In the genomic region with DNA sequence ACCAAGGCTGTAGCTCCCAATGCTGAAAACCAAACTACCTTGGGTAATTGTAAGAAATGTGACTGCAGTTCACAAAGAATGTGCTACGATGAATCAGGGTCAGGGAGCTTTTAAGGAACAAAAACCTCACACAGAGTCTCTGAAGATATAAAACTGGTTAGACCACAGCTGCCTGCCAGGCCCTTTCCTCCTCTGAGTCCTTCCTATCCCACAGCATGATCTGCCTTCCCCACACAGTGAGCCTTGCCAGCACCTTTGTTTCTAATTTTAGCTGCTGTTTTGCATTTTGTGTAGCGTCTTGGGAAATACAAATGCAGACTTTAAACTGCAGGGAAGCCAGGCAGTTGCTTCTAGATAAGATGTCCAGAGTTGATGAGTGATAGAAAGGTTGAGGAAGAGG, we compare ENCODE assay signal across 10 mouse cellular contexts. TPM values are rescaled to one million over a fixed set of nuclear protein-coding genes. Genes with fewer than 3 reads are reported as not detected.
DNase-seq lines count a peak whose midpoint lies in the region; ATAC-seq and TF ChIP-seq lines count a peak whose summit lies in the region.
"Had no signal": no experiment of that assay in that cellular context is flagged by ENCODE, and none has a peak within 500 bp of the region (broad histone marks: within the 10 kb centered on the region; RNA-seq: fewer than 3 reads in every experiment).

No protein-coding gene starts in this region.

- H3K27ac ChIP-seq in embryonic fibroblast, embryonic 13.5 days (ENCODE audit: insufficient read depth, low read length): peak overlapping the region; percentile 83
- peak overlapping the region; percentile 71 for H3K27ac ChIP-seq in intestine, postnatal 0 days (ENCODE audit: low read depth, low read length)
- H3K27ac ChIP-seq in forebrain, embryonic 16.5 days (ENCODE audit: low read length): no peak overlapping the region

- H3K9me3 ChIP-seq in intestine, postnatal 0 days (ENCODE audit: control insufficient read depth): no peaks in the 10 kb centered on the region
- no peaks in the 10 kb centered on the region for H3K9me3 ChIP-seq in forebrain, embryonic 16.5 days (ENCODE audit: control insufficient read depth, low read length)

- peaks cover 8% of the 10 kb centered on the region; the same call in 1 of the 2 replicates for H3K4me1 ChIP-seq in embryonic fibroblast, embryonic 13.5 days (ENCODE audit: control insufficient read depth, insufficient read depth, low read length)
- H3K4me1 ChIP-seq in intestine, postnatal 0 days (replicated peaks; ENCODE audit: control insufficient read depth, insufficient read depth, low read length): peaks cover 15% of the 10 kb centered on the region
- H3K4me1 ChIP-seq in forebrain, embryonic 16.5 days (replicated peaks; ENCODE audit: control insufficient read depth, insufficient read depth, low read length): peaks cover 4% of the 10 kb centered on the region; the same call in 1 of the 2 replicates

- no peak overlapping the region for H3K9ac ChIP-seq in intestine, postnatal 0 days (ENCODE audit: low read depth, low read length)
- no peak overlapping the region for H3K9ac ChIP-seq in forebrain, embryonic 16.5 days (replicated peaks; ENCODE audit: low read depth, low read length)

- ATAC-seq in frontal cortex, adult (ENCODE audit: low TSS enrichment): peak; percentile 80
- ATAC-seq in intestine, postnatal 0 days: no peak
- ATAC-seq in forebrain, embryonic 16.5 days: no peak

- no peak for TF ChIP-seq CTCF in embryonic fibroblast, embryonic 13.5 days (IDR thresholded peaks at IDR 0.05; ENCODE audit: borderline replicate concordance, insufficient read depth, low read length)
- TF ChIP-seq CTCF in intestine, postnatal 0 days (IDR thresholded peaks at IDR 0.05; ENCODE audit: low read depth): no peak

- H3K27me3 ChIP-seq in intestine, postnatal 0 days (replicated peaks; ENCODE audit: control insufficient read depth, insufficient read depth, low read length): no peaks in the 10 kb centered on the region
- no peaks in the 10 kb centered on the region for H3K27me3 ChIP-seq in forebrain, embryonic 16.5 days (replicated peaks; ENCODE audit: control insufficient read depth, insufficient read depth, low read length)

- no peak overlapping the region for H3K4me3 ChIP-seq in embryonic fibroblast, embryonic 13.5 days (ENCODE audit: insufficient read depth, low read length)
- no peak overlapping the region for H3K4me3 ChIP-seq in intestine, postnatal 0 days (ENCODE audit: low read depth, low read length)
- H3K4me3 ChIP-seq in forebrain, embryonic 16.5 days (replicated peaks; ENCODE audit: low read length): no peak overlapping the region

- DNase-seq in frontal cortex, postnatal 10 days (ENCODE audit: low spot score in 2 of 2): no peak
- DNase-seq in 416B (ENCODE audit: low read depth): peak; percentile 38
- DNase-seq in cerebellum, postnatal 10 days: no peak
- no peak for DNase-seq in cerebellum, adult 9-11 months

- H3K36me3 ChIP-seq in intestine, postnatal 0 days (ENCODE audit: control insufficient read depth, insufficient read depth): no peaks in the 10 kb centered on the region
- no peaks in the 10 kb centered on the region for H3K36me3 ChIP-seq in forebrain, embryonic 16.5 days (ENCODE audit: control insufficient read depth, insufficient read depth)

- TF ChIP-seq POLR2A in embryonic fibroblast, embryonic 13.5 days (IDR thresholded peaks at IDR 0.05; ENCODE audit: low read depth, low read length): no peak

- 20% methylated on average over 2 of the region's 2 CpGs for WGBS in intestine, postnatal 0 days
- 9% methylated on average over 2 of the region's 2 CpGs for WGBS in forebrain, embryonic 16.5 days

- H3K4me2 ChIP-seq in intestine, postnatal 0 days (replicated peaks; ENCODE audit: low read depth): no peak overlapping the region
- no peak overlapping the region for H3K4me2 ChIP-seq in forebrain, embryonic 16.5 days (ENCODE audit: low read length)
- H3K4me2 ChIP-seq: liver, embryonic 11.5 days; midbrain, embryonic 11.5 days had no signal

RNA-seq across cellular contexts. Expression of gene Rtn4, which starts 53.9 kb away (rescaled TPM):
- 773 and 1,145 TPM in 2 replicates for polyA plus RNA-seq in embryonic fibroblast, embryonic 13.5 days (2011; ENCODE audit: insufficient read length, low read depth, missing spikeins)
- polyA plus RNA-seq in intestine, postnatal 0 days (2015; fragmentation: Nextera tagmentation; extraction: Ambion mirVana): 99.9 and 102 TPM in 2 replicates
- 131 and 134 TPM in 2 replicates for polyA plus RNA-seq in forebrain, embryonic 16.5 days (2015; fragmentation: Nextera tagmentation; extraction: Ambion mirVana)
